8 mouse cellular contexts compared by ENCODE assay signal in genomic region chr4:46451240-46451757, GRCm38 (mm10). TPM values are rescaled to one million over a fixed set of nuclear protein-coding genes. Genes with fewer than 3 reads are reported as not detected.
DNase-seq lines count a peak whose midpoint lies in the region; ATAC-seq lines count a peak whose summit lies in the region.

No protein-coding gene starts in this region.

- H3K4me2 ChIP-seq in embryonic facial prominence, embryonic 14.5 days (ENCODE audit: low read depth, low read length), result peak overlapping the region; percentile 80; the same call in 1 of the 2 replicates
- H3K4me2 ChIP-seq in heart, embryonic 12.5 days, result peak overlapping the region; percentile 84
- peak overlapping the region; percentile 74 for H3K4me2 ChIP-seq in kidney, embryonic 16.5 days (replicated peaks; ENCODE audit: low read depth, low read length)
- H3K4me2 ChIP-seq in liver, embryonic 12.5 days, result peak overlapping the region; percentile 89
- peak overlapping the region; percentile 80 for H3K4me2 ChIP-seq in neural tube, embryonic 11.5 days (ENCODE audit: low read depth)
- H3K4me2 ChIP-seq in stomach, embryonic 15.5 days, result peak overlapping the region; percentile 76

- H3K4me3 ChIP-seq in embryonic facial prominence, embryonic 14.5 days (ENCODE audit: low read depth, low read length), result peak overlapping the region; percentile 92
- peak overlapping the region; percentile 98 for H3K4me3 ChIP-seq in heart, embryonic 12.5 days
- peak overlapping the region; percentile 92 for H3K4me3 ChIP-seq in kidney, embryonic 16.5 days (ENCODE audit: low read length)
- H3K4me3 ChIP-seq in liver, embryonic 12.5 days, result peak overlapping the region; percentile 95
- peak overlapping the region; percentile 92 for H3K4me3 ChIP-seq in neural tube, embryonic 11.5 days (ENCODE audit: low read depth, low read length)
- peak overlapping the region; percentile 82 for H3K4me3 ChIP-seq in stomach, embryonic 15.5 days (replicated peaks)

- H3K27me3 ChIP-seq in embryonic facial prominence, embryonic 14.5 days (replicated peaks; ENCODE audit: control insufficient read depth, insufficient read depth, low read length), result no peaks in the 10 kb centered on the region
- no peaks in the 10 kb centered on the region for H3K27me3 ChIP-seq in heart, embryonic 12.5 days (replicated peaks)
- H3K27me3 ChIP-seq in kidney, embryonic 16.5 days (ENCODE audit: insufficient read depth, low read length), result no peaks in the 10 kb centered on the region
- no peaks in the 10 kb centered on the region for H3K27me3 ChIP-seq in liver, embryonic 12.5 days (replicated peaks)
- H3K27me3 ChIP-seq in neural tube, embryonic 11.5 days (ENCODE audit: control insufficient read depth, insufficient read depth, low read length), result no peaks in the 10 kb centered on the region
- H3K27me3 ChIP-seq in stomach, embryonic 15.5 days (replicated peaks), result no peaks in the 10 kb centered on the region

- peak overlapping the region; percentile 95 for H3K9ac ChIP-seq in embryonic facial prominence, embryonic 14.5 days (ENCODE audit: low read depth, low read length)
- H3K9ac ChIP-seq in heart, embryonic 12.5 days, result peak overlapping the region; percentile 99
- peak overlapping the region; percentile 100 for H3K9ac ChIP-seq in kidney, embryonic 16.5 days (replicated peaks; ENCODE audit: low read length)
- peak overlapping the region; percentile 100 for H3K9ac ChIP-seq in liver, embryonic 12.5 days
- peak overlapping the region; percentile 99 for H3K9ac ChIP-seq in neural tube, embryonic 11.5 days (ENCODE audit: low read length)
- H3K9ac ChIP-seq in stomach, embryonic 15.5 days, result peak overlapping the region; percentile 95

- ATAC-seq in embryonic facial prominence, embryonic 14.5 days (ENCODE audit: low read depth), result peak; percentile 31
- ATAC-seq in heart, embryonic 12.5 days (ENCODE audit: insufficient number of reproducible peaks, low FRiP score), result peak; percentile 62
- ATAC-seq in kidney, embryonic 16.5 days (ENCODE audit: low FRiP score, low TSS enrichment), result peak; percentile 28
- peak; percentile 0; the same call in 1 of the 2 replicates for ATAC-seq in liver, embryonic 12.5 days
- peak; percentile 25 for ATAC-seq in neural tube, embryonic 11.5 days (ENCODE audit: insufficient read depth, low FRiP score, low TSS enrichment)
- peak; percentile 7; the same call in 1 of the 2 replicates for ATAC-seq in stomach, embryonic 15.5 days (ENCODE audit: insufficient read depth, low FRiP score, low read depth)

- H3K9me3 ChIP-seq in embryonic facial prominence, embryonic 14.5 days (ENCODE audit: control insufficient read depth, low read length), result no peaks in the 10 kb centered on the region
- no peaks in the 10 kb centered on the region for H3K9me3 ChIP-seq in heart, embryonic 12.5 days (replicated peaks)
- H3K9me3 ChIP-seq in kidney, embryonic 16.5 days (ENCODE audit: low read length), result no peaks in the 10 kb centered on the region
- H3K9me3 ChIP-seq in liver, embryonic 12.5 days (replicated peaks), result no peaks in the 10 kb centered on the region
- no peaks in the 10 kb centered on the region for H3K9me3 ChIP-seq in neural tube, embryonic 11.5 days (ENCODE audit: control insufficient read depth, low read length)
- H3K9me3 ChIP-seq in stomach, embryonic 15.5 days, result no peaks in the 10 kb centered on the region

- peak; percentile 56 to 79 for DNase-seq in urinary bladder, adult 18-20 months (ENCODE audit: low spot score in 2 of 2)
- DNase-seq in urinary bladder, adult 2 months (ENCODE audit: low spot score), result no peak
- DNase-seq in embryonic facial prominence, embryonic 14.5 days (ENCODE audit: low spot score), result peak; percentile 65
- DNase-seq in neural tube, embryonic 11.5 days (ENCODE audit: low spot score), result peak; percentile 72

- H3K4me1 ChIP-seq in embryonic facial prominence, embryonic 14.5 days (ENCODE audit: control insufficient read depth, insufficient read depth, low read length), result peaks cover 21% of the 10 kb centered on the region
- H3K4me1 ChIP-seq in heart, embryonic 12.5 days (replicated peaks), result peaks cover 42% of the 10 kb centered on the region
- H3K4me1 ChIP-seq in kidney, embryonic 16.5 days (ENCODE audit: insufficient read depth, low read length), result peaks cover 34% of the 10 kb centered on the region
- peaks cover 78% of the 10 kb centered on the region for H3K4me1 ChIP-seq in liver, embryonic 12.5 days
- H3K4me1 ChIP-seq in neural tube, embryonic 11.5 days (ENCODE audit: control insufficient read depth, insufficient read depth, low read length), result peaks cover 18% of the 10 kb centered on the region
- peaks cover 20% of the 10 kb centered on the region for H3K4me1 ChIP-seq in stomach, embryonic 15.5 days

- peak overlapping the region; percentile 99 for H3K27ac ChIP-seq in embryonic facial prominence, embryonic 14.5 days (replicated peaks; ENCODE audit: low read depth, low read length)
- H3K27ac ChIP-seq in heart, embryonic 12.5 days (ENCODE audit: poor library complexity, severe bottlenecking), result peak overlapping the region; percentile 100
- peak overlapping the region; percentile 99 for H3K27ac ChIP-seq in kidney, embryonic 16.5 days (ENCODE audit: low read length)
- peak overlapping the region; percentile 99 for H3K27ac ChIP-seq in liver, embryonic 12.5 days
- peak overlapping the region; percentile 98 for H3K27ac ChIP-seq in neural tube, embryonic 11.5 days (ENCODE audit: low read depth, low read length)
- H3K27ac ChIP-seq in stomach, embryonic 15.5 days, result peak overlapping the region; percentile 96

- WGBS in embryonic facial prominence, embryonic 14.5 days, result 1% methylated on average over 12 of the region's 70 CpGs
- WGBS in heart, embryonic 12.5 days, result under 1% methylated on average over 57 of the region's 70 CpGs
- under 1% methylated on average over 36 of the region's 70 CpGs for WGBS in kidney, embryonic 16.5 days
- WGBS in liver, embryonic 12.5 days (ENCODE audit: insufficient replicate concordance), result under 1% methylated on average over 63 of the region's 70 CpGs
- under 1% methylated on average over 37 of the region's 70 CpGs for WGBS in neural tube, embryonic 11.5 days
- under 1% methylated on average over 59 of the region's 70 CpGs for WGBS in stomach, embryonic 15.5 days

- H3K36me3 ChIP-seq in embryonic facial prominence, embryonic 14.5 days (ENCODE audit: control insufficient read depth, insufficient read depth, low read length), result no peaks in the 10 kb centered on the region
- no peaks in the 10 kb centered on the region; the same call in 1 of the 2 replicates for H3K36me3 ChIP-seq in heart, embryonic 12.5 days
- H3K36me3 ChIP-seq in kidney, embryonic 16.5 days (ENCODE audit: insufficient read depth, low read length), result no peaks in the 10 kb centered on the region
- peaks cover 31% of the 10 kb centered on the region for H3K36me3 ChIP-seq in liver, embryonic 12.5 days
- H3K36me3 ChIP-seq in neural tube, embryonic 11.5 days (ENCODE audit: control insufficient read depth, insufficient read depth, low read length), result no peaks in the 10 kb centered on the region
- no peaks in the 10 kb centered on the region for H3K36me3 ChIP-seq in stomach, embryonic 15.5 days

RNA-seq across cellular contexts. Expression of gene Anp32b, which starts 0.6 kb away (rescaled TPM):
- 26.7 and 71.9 TPM in 2 replicates for polyA plus RNA-seq in urinary bladder, adult 2 months (2012; rRNA removed)
- polyA plus RNA-seq in embryonic facial prominence, embryonic 14.5 days (2014; fragmentation: Nextera tagmentation; extraction: Ambion mirVana), result 238 and 251 TPM in 2 replicates
- polyA plus RNA-seq in heart, embryonic 12.5 days (2016; fragmentation: Nextera tagmentation; extraction: Ambion mirVana), result 209 and 214 TPM in 2 replicates
- polyA plus RNA-seq in kidney, embryonic 16.5 days (2015; fragmentation: Nextera tagmentation; extraction: Ambion mirVana), result 284 and 308 TPM in 2 replicates
- polyA plus RNA-seq in liver, embryonic 12.5 days (2016; fragmentation: Nextera tagmentation; extraction: Ambion mirVana), result 669 and 722 TPM in 2 replicates
- 261 and 271 TPM in 2 replicates for polyA plus RNA-seq in neural tube, embryonic 11.5 days (2014; fragmentation: Nextera tagmentation; extraction: Ambion mirVana)
- polyA plus RNA-seq in stomach, embryonic 15.5 days (2015; fragmentation: Nextera tagmentation; extraction: Ambion mirVana), result 259 and 284 TPM in 2 replicates

RNA-seq across cellular contexts. Expression of gene Nans, which starts 37.7 kb away (rescaled TPM):
- 34.6 and 35.1 TPM in 2 replicates for polyA plus RNA-seq in urinary bladder, adult 2 months (2012; rRNA removed)
- 75.3 and 79.9 TPM in 2 replicates for polyA plus RNA-seq in embryonic facial prominence, embryonic 14.5 days (2014; fragmentation: Nextera tagmentation; extraction: Ambion mirVana)
- polyA plus RNA-seq in heart, embryonic 12.5 days (2016; fragmentation: Nextera tagmentation; extraction: Ambion mirVana), result 62.2 and 68.3 TPM in 2 replicates
- 75.7 and 78.5 TPM in 2 replicates for polyA plus RNA-seq in kidney, embryonic 16.5 days (2015; fragmentation: Nextera tagmentation; extraction: Ambion mirVana)
- 75.7 and 78.4 TPM in 2 replicates for polyA plus RNA-seq in liver, embryonic 12.5 days (2016; fragmentation: Nextera tagmentation; extraction: Ambion mirVana)
- polyA plus RNA-seq in neural tube, embryonic 11.5 days (2014; fragmentation: Nextera tagmentation; extraction: Ambion mirVana), result 82.0 and 89.1 TPM in 2 replicates
- polyA plus RNA-seq in stomach, embryonic 15.5 days (2015; fragmentation: Nextera tagmentation; extraction: Ambion mirVana), result 88.6 and 96.7 TPM in 2 replicates

RNA-seq across cellular contexts. Expression of gene Hemgn, which starts 38.0 kb away (rescaled TPM):
- polyA plus RNA-seq in urinary bladder, adult 2 months (2012; rRNA removed), result 0.06 and 0.07 TPM in 2 replicates
- 0.47 and 0.51 TPM in 2 replicates for polyA plus RNA-seq in embryonic facial prominence, embryonic 14.5 days (2014; fragmentation: Nextera tagmentation; extraction: Ambion mirVana)
- polyA plus RNA-seq in heart, embryonic 12.5 days (2016; fragmentation: Nextera tagmentation; extraction: Ambion mirVana), result 9.7 and 12.4 TPM in 2 replicates
- polyA plus RNA-seq in kidney, embryonic 16.5 days (2015; fragmentation: Nextera tagmentation; extraction: Ambion mirVana), result 1.4 and 1.5 TPM in 2 replicates
- polyA plus RNA-seq in liver, embryonic 12.5 days (2016; fragmentation: Nextera tagmentation; extraction: Ambion mirVana), result 425 and 445 TPM in 2 replicates
- 15.8 and 15.9 TPM in 2 replicates for polyA plus RNA-seq in neural tube, embryonic 11.5 days (2014; fragmentation: Nextera tagmentation; extraction: Ambion mirVana)
- polyA plus RNA-seq in stomach, embryonic 15.5 days (2015; fragmentation: Nextera tagmentation; extraction: Ambion mirVana), result 13.2 and 31.5 TPM in 2 replicates

Comparison
In these comparisons a context has a peak if more than half of its experiments do, and no peak if none do; other contexts are left out.
1. ATAC-seq: peak in every context shown above with its lines; median percentile 62 in heart, embryonic 12.5 days; 31 in embryonic facial prominence, embryonic 14.5 days; 28 in kidney, embryonic 16.5 days; 25 in neural tube, embryonic 11.5 days; 7 in stomach, embryonic 15.5 days; 0 in liver, embryonic 12.5 days.
2. RNA of gene Hemgn, which starts 38.0 kb away (polyA plus RNA-seq): 425 to 445 TPM in liver, embryonic 12.5 days; 13.2 to 31.5 TPM in stomach, embryonic 15.5 days, 15.8 to 15.9 TPM in neural tube, embryonic 11.5 days, 9.7 to 12.4 TPM in heart, embryonic 12.5 days, 1.4 to 1.5 TPM in kidney, embryonic 16.5 days, 0.47 to 0.51 TPM in embryonic facial prominence, embryonic 14.5 days and 0.06 to 0.07 TPM in urinary bladder, adult 2 months; every median in the first group is over 10 times any median in the second.
3. Peak in every context shown above with its lines, with median percentiles within 50 percentile points of each other: H3K27ac ChIP-seq, H3K4me2 ChIP-seq, H3K4me3 ChIP-seq and H3K9ac ChIP-seq.